Mouse (Mus musculus) forebrain, postnatal 0 days (tissue): Measurements from ENCODE around the gene Eif2d. TPM values are rescaled to one million over a fixed set of nuclear protein-coding genes. Genes with fewer than 3 reads are reported as not detected.

Experiments
- ATAC-seq: fragments of 200-750 bp; cut with Nextera tagmentation; 2 replicates; pipeline ENCODE4 v1.8.0; 2017; ENCODE audit warnings: mild to moderate bottlenecking, moderate library complexity
- DNase-seq: peaks from one replicate; pipeline ENCODE4 v3.0.0-alpha.2; 2015
- H3K27ac ChIP-seq: fragments of 300-500 bp; sonication (generic); 2 replicates; pipeline ENCODE4 v1.5.1; 2014; ENCODE audit warnings: low read depth, mild to moderate bottlenecking, antibody characterized with exemption, low read length, moderate library complexity, mixed read lengths
- H3K27me3 ChIP-seq: fragments of 300-500 bp; sonication (generic); 2 replicates; pipeline ENCODE4 v1.6.1; 2014; ENCODE audit warnings: mild to moderate bottlenecking, low read length, mixed read lengths; ENCODE audit not compliant: insufficient read depth
- H3K36me3 ChIP-seq: fragments of 300-500 bp; sonication (generic); 2 replicates; pipeline ENCODE4 v1.6.1; 2014; ENCODE audit warnings: mild to moderate bottlenecking, moderate library complexity; ENCODE audit not compliant: insufficient read depth
- H3K4me1 ChIP-seq: fragments of 300-500 bp; sonication (generic); 2 replicates; pipeline ENCODE4 v1.6.1; 2014; ENCODE audit warnings: antibody characterized with exemption; ENCODE audit not compliant: insufficient read depth
- H3K4me2 ChIP-seq: fragments of 300-500 bp; sonication (generic); 2 replicates; pipeline ENCODE4 v1.6.1; 2014; ENCODE audit warnings: low read depth, mild to moderate bottlenecking, moderate library complexity
- H3K4me3 ChIP-seq: fragments of 300-500 bp; sonication (generic); 2 replicates; pipeline ENCODE4 v1.5.1; 2014; ENCODE audit warnings: low read depth, low read length, mixed read lengths
- H3K9ac ChIP-seq: fragments of 300-500 bp; sonication (generic); 2 replicates; pipeline ENCODE4 v1.6.1; 2014; ENCODE audit warnings: mild to moderate bottlenecking
- H3K9me3 ChIP-seq: fragments of 300-500 bp; sonication (generic); 2 replicates; pipeline ENCODE4 v1.6.1; 2016; ENCODE audit warnings: low read length
- CTCF ChIP-seq: sonication (generic); IDR thresholded peaks from 2 replicates; pipeline ENCODE4 v1.5.1; 2016; ENCODE audit warnings: antibody characterized with exemption, control low read depth, low read depth
- WGBS: fragments of 180-500 bp; shearing (Covaris S2); extraction: QIAGEN DNeasy Blood & Tissue Kit; methylation state at CpG from one replicate; pipeline ENCODE4 v1.1.7; 2014; 5-methylcytosine and 5-hydroxymethylcytosine counted together
- polyA plus RNA-seq: library from polyadenylated mRNA; unstranded; fragments of >200 nt; fragmentation: Nextera tagmentation; extraction: Ambion mirVana; gene quantifications from 2 replicates; pipeline ENCODE4 v1.2.1, GENCODE M21; 2015
- total RNA-seq: library from RNA; depleted of rRNA; stranded (reverse); fragments of >200 nt; gene quantifications from 2 replicates; pipeline ENCODE4 v1.2.3, GENCODE M21; 2014

Eif2d gene
- total and polyA plus RNA-seq, 2 experiments from 2014 or later = 41.6 to 49.3 TPM

GRCm38 (mm10) chr1:131161091-131161490 lies 8.1 kb downstream of the Eif2d start:
- Histone ChIP-seq H3K4me1 (no peaks in the 10 kb centered on the region), H3K9me3 (no peaks in the 10 kb centered on the region), H3K4me2 (no peak overlapping the region), H3K36me3 (peaks cover 63% of the 10 kb centered on the region), H3K27ac (no peak overlapping the region), H3K9ac (no peak overlapping the region), H3K4me3 (no peak overlapping the region), H3K27me3 (no peaks in the 10 kb centered on the region)
- WGBS = 87% methylated on average over 11 of the region's 11 CpGs
- TF ChIP-seq CTCF = no peak
- DNase-seq (no peak), ATAC-seq (no peak)

GRCm38 (mm10) chr1:131164427-131164826 lies 11.4 kb downstream of the Eif2d start:
- Histone ChIP-seq H3K9me3 (no peaks in the 10 kb centered on the region), H3K27ac (no peak overlapping the region), H3K4me2 (no peak overlapping the region), H3K9ac (no peak overlapping the region), H3K36me3 (peaks cover 86% of the 10 kb centered on the region), H3K4me3 (no peak overlapping the region), H3K27me3 (no peaks in the 10 kb centered on the region), H3K4me1 (no peaks in the 10 kb centered on the region)
- 91% methylated on average over 6 of the region's 6 CpGs for whole genome bisulfite sequencing
- ATAC-seq (no peak), DNase-seq (no peak)
- no peak for TF ChIP-seq CTCF

- Histone ChIP-seq H3K4me2 (no peak overlapping the region), H3K9me3 (no peaks in the 10 kb centered on the region), H3K27ac (no peak overlapping the region), H3K27me3 (no peaks in the 10 kb centered on the region), H3K4me3 (no peak overlapping the region), H3K36me3 (peaks cover 90% of the 10 kb centered on the region), H3K4me1 (no peaks in the 10 kb centered on the region), H3K9ac (no peak overlapping the region)
- TF ChIP-seq CTCF = no peak
- DNase-seq (no peak), ATAC-seq (no peak)
- WGBS = 96% methylated on average over 10 of the region's 10 CpGs
Measured at GRCm38 (mm10) chr1:131167612-131168011, 14.6 kb downstream of the Eif2d start.

GRCm38 (mm10) chr1:131173001-131173400 lies 20.0 kb downstream of the Eif2d start:
- WGBS = 90% methylated on average over 7 of the region's 7 CpGs
- H3K36me3 ChIP-seq = peaks cover 86% of the 10 kb centered on the region
- no peak for TF ChIP-seq CTCF

GRCm38 (mm10) chr1:131173809-131174208 lies 20.8 kb downstream of the Eif2d start:
- TF ChIP-seq CTCF = no peak
- H3K36me3 ChIP-seq = peaks cover 84% of the 10 kb centered on the region

More at GRCm38 (mm10) chr1:131173001-131173400, 20.0 kb downstream of the Eif2d start:
- DNase-seq (no peak), ATAC-seq (no peak)
- no peak overlapping the region for H3K4me3 ChIP-seq
- H3K4me1 ChIP-seq = no peaks in the 10 kb centered on the region
- no peak overlapping the region for H3K9ac ChIP-seq
- H3K27me3 ChIP-seq = no peaks in the 10 kb centered on the region
- H3K4me2 ChIP-seq = no peak overlapping the region
- H3K9me3 ChIP-seq = no peaks in the 10 kb centered on the region
- no peak overlapping the region for H3K27ac ChIP-seq

GRCm38 (mm10) chr1:131174299-131174861 lies 21.4 kb downstream of the Eif2d start:
- TF ChIP-seq CTCF = no peak
- Histone ChIP-seq H3K9me3 (no peaks in the 10 kb centered on the region), H3K27ac (no peak overlapping the region), H3K4me2 (no peak overlapping the region), H3K27me3 (no peaks in the 10 kb centered on the region), H3K4me1 (no peaks in the 10 kb centered on the region), H3K4me3 (no peak overlapping the region), H3K36me3 (peaks cover 81% of the 10 kb centered on the region), H3K9ac (no peak overlapping the region)
- DNase-seq (no peak), ATAC-seq (no peak)
- WGBS = 86% methylated on average over 12 of the region's 12 CpGs

More at GRCm38 (mm10) chr1:131173809-131174208, 20.8 kb downstream of the Eif2d start:
- H3K4me2 ChIP-seq = no peak overlapping the region
- H3K4me3 ChIP-seq = no peak overlapping the region
- H3K9ac ChIP-seq = no peak overlapping the region
- H3K27me3 ChIP-seq = no peaks in the 10 kb centered on the region
- no peak for ATAC-seq
- DNase-seq = no peak
- H3K9me3 ChIP-seq = no peaks in the 10 kb centered on the region
- 82% methylated on average over 6 of the region's 6 CpGs for WGBS
- H3K4me1 ChIP-seq = no peaks in the 10 kb centered on the region
- no peak overlapping the region for H3K27ac ChIP-seq

GRCm38 (mm10) chr1:131175189-131175588 lies 22.2 kb downstream of the Eif2d start:
- Histone ChIP-seq H3K9me3 (no peaks in the 10 kb centered on the region), H3K27ac (no peak overlapping the region), H3K27me3 (no peaks in the 10 kb centered on the region), H3K36me3 (peaks cover 79% of the 10 kb centered on the region), H3K4me1 (no peaks in the 10 kb centered on the region), H3K4me3 (no peak overlapping the region), H3K4me2 (no peak overlapping the region), H3K9ac (no peak overlapping the region)
- TF ChIP-seq CTCF = no peak
- WGBS = 100% methylated on average over 1 of the region's 1 CpGs
- ATAC-seq (no peak), DNase-seq (no peak)
